Mouse (Mus musculus): Measurements from ENCODE around the gene D430019H16Rik.

D430019H16Rik gene

DNA sequence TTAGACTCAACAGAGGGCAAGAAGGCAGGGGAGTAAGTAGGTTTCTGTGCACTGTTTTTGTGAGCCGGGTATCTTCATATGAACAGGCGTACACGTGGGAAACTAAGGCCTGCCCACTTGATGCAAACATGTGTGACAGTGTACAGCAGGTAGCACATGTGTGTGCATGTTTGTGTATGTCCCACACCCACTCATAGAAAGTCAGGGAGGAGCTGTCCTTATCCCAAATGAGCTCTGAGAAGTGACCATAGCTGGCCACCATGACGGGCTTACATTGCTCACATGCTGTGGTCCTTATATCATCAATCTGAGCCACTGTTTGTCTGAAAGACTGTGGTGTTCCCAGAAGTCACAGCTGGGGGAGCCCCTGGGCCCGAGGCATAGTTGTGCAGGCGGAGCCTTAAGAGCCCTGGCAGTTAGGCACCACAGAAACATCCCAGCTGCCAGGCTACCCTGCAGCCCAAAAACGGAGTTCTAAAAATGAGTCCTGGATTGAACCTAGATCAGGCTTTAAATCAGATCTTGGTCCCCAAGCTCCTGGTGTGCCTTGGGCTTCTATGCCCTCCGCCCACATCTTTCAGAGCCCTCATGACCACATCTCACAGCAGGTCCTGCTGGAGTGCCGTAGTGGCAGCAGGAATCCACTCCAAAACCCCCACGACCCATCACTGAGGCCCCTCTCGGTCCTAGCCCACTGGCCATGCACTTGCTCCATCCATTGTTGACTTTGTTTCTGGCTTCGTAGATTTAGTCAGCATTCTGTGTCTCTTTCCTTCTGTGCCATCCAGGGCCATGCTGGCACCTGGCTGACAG, 88.1 kb downstream of the D430019H16Rik start:
- peak; percentile 78 for DNase-seq

DNA sequence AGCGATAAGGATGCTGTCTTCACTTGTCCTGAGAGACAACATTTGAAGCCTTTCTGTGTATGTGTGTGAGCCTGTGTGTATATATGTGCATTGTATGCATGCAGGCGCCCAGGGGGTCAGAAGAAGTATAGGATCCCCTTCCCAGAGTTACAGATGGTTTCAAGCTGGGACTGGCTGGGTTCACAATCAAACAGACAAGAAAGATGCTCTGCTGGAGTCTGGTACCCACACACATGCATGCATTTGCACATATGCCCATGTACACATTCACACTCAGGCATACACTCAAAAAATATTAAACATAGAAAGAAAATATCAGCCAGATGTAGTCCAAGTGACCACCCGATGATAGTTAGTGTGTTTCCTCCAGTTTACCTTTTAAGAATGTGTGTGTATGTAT, 88.9 kb downstream of the D430019H16Rik start:
- DNase-seq: peak; percentile 75

Data from heart, adult 11 months (tissue).